Mouse (Mus musculus) lung, embryonic 15.5 days (tissue): Measurements from ENCODE around the gene Fosb. TPM values are rescaled to one million over a fixed set of nuclear protein-coding genes. Genes with fewer than 3 reads are reported as not detected.
"Not testable (repeated sequence)": the region's sequence is repeated elsewhere in the genome, so short reads cannot be mapped to it uniquely, and the experiment has no call there.

Experiments used
- ATAC-seq: fragments of 200-750 bp; cut with Nextera tagmentation; 2 replicates; pipeline ENCODE4 v1.8.0; 2017; ENCODE audit warnings: moderate number of reproducible peaks, borderline replicate concordance; ENCODE audit not compliant: low FRiP score, low TSS enrichment; ENCODE audit errors: extremely low read depth
- H3K27ac ChIP-seq: fragments of 300-500 bp; sonication (generic); 2 replicates; pipeline ENCODE4 v1.5.1; 2015; ENCODE audit warnings: moderate library complexity, mild to moderate bottlenecking, inconsistent platforms
- H3K27me3 ChIP-seq: fragments of 300-500 bp; sonication (generic); 2 replicates; pipeline ENCODE4 v1.6.1; 2015; ENCODE audit warnings: inconsistent platforms
- H3K36me3 ChIP-seq: fragments of 300-500 bp; sonication (generic); 2 replicates; pipeline ENCODE4 v1.6.1; 2015; ENCODE audit warnings: inconsistent platforms
- H3K4me1 ChIP-seq: fragments of 300-500 bp; sonication (generic); 2 replicates; pipeline ENCODE4 v1.6.1; 2015; ENCODE audit warnings: inconsistent platforms
- H3K4me2 ChIP-seq: fragments of 300-500 bp; sonication (generic); 2 replicates; pipeline ENCODE4 v1.6.1; 2015; ENCODE audit warnings: inconsistent platforms, mild to moderate bottlenecking, moderate library complexity
- H3K4me3 ChIP-seq: fragments of 300-500 bp; sonication (generic); 2 replicates; pipeline ENCODE4 v1.5.1; 2015; ENCODE audit warnings: mild to moderate bottlenecking, inconsistent platforms
- H3K9ac ChIP-seq: fragments of 300-500 bp; sonication (generic); 2 replicates; pipeline ENCODE4 v1.6.1; 2015; ENCODE audit warnings: inconsistent platforms
- H3K9me3 ChIP-seq: fragments of 300-500 bp; sonication (generic); 2 replicates; pipeline ENCODE4 v1.6.1; 2016; ENCODE audit warnings: inconsistent platforms
- WGBS: fragments of 180-500 bp; shearing (Covaris S2); methylation state at CpG from one replicate; pipeline ENCODE4 v1.1.7; 2015; 5-methylcytosine and 5-hydroxymethylcytosine counted together
- polyA plus RNA-seq: library from polyadenylated mRNA; unstranded; fragments of >200 nt; fragmentation: Nextera tagmentation; extraction: Ambion mirVana; gene quantifications from 2 replicates; pipeline ENCODE4 v1.2.1, GENCODE M21; 2015

The Fosb gene
- polyA plus RNA-seq, 1 experiment from 2014 or later, result 0.26 TPM

DNA sequence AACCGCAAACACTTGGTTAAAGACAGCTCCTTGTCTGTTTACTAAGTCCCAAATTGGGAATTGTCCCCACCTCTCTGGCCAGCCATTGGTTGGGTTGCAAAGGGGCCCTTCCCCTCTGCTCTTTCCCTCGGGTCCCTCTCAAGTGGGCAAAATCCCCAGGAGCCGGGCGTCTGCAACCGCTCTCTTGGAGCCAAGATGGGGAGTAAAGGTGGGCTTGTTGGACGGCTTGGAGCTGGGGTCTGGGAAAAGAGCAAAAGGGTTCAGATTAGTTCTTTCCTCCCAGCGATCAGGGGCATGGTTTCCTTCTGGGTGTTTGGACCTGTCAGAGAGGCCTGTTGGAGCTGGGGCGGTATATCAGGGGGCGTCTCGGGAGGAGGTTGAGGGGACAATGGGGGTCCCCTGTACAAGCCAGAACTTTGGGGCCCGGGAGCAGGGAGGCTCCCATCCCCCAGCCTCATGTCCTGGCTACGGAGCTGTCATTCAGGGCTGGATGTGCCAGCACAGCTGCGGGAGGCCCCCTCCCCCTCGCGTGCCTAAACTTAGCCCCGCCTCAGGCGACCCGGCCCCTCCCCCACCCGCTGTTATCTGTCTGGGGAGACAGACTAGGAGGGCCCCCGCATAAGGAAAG is 18.8 kb downstream of the Fosb start:
- no peaks in the 10 kb centered on the region for H3K36me3 ChIP-seq
- ATAC-seq, result peak; percentile 52
- 0 out of 2 replicates have a peak overlapping the region, but pooled peaks have one; percentile 8 for H3K9ac ChIP-seq
- H3K27ac ChIP-seq, result 0 out of 2 replicates have a peak overlapping the region, but pooled peaks have one; percentile 5
- H3K4me3 ChIP-seq, result peak overlapping the region; percentile 41
- peak overlapping the region; percentile 57 for H3K4me2 ChIP-seq
- H3K9me3 ChIP-seq, result no peaks in the 10 kb centered on the region
- no peaks in the 10 kb centered on the region for H3K27me3 ChIP-seq
- H3K4me1 ChIP-seq, result peaks cover 19% of the 10 kb centered on the region
- under 1% methylated on average over 20 of the region's 20 CpGs for WGBS

- Histone ChIP-seq H3K36me3 (no peaks in the 10 kb centered on the region), H3K27ac (no peak overlapping the region), H3K4me2 (no peak overlapping the region), H3K4me1 (peaks cover 14% of the 10 kb centered on the region), H3K4me3 (no peak overlapping the region), H3K27me3 (peaks cover 48% of the 10 kb centered on the region), H3K9me3 (no peaks in the 10 kb centered on the region), H3K9ac (no peak overlapping the region)
- no peak for ATAC-seq
- 21% methylated on average over 4 of the region's 4 CpGs for WGBS
Measured at GRCm38 (mm10) chr7:19284763-19285162, 25.1 kb downstream of the Fosb start.

- no peaks in the 10 kb centered on the region for H3K36me3 ChIP-seq
- 28% methylated on average over 14 of the region's 14 CpGs for WGBS
- H3K4me2 ChIP-seq, result peak overlapping the region; percentile 97
- no peak for ATAC-seq
- 0 out of 2 replicates have a peak overlapping the region, but pooled peaks have one; percentile 48 for H3K4me3 ChIP-seq
- H3K27ac ChIP-seq, result no peak overlapping the region
- peaks cover 61% of the 10 kb centered on the region for H3K27me3 ChIP-seq
- H3K9ac ChIP-seq, result no peak overlapping the region
- H3K9me3 ChIP-seq, result no peaks in the 10 kb centered on the region
- H3K4me1 ChIP-seq, result peaks cover 20% of the 10 kb centered on the region
Measured at GRCm38 (mm10) chr7:19283406-19283804, 26.4 kb downstream of the Fosb start.

- no peak overlapping the region for H3K27ac ChIP-seq
- peak overlapping the region; percentile 29 for H3K9ac ChIP-seq
- peaks cover 66% of the 10 kb centered on the region for H3K27me3 ChIP-seq
- H3K4me1 ChIP-seq, result peaks cover 20% of the 10 kb centered on the region
- H3K4me3 ChIP-seq, result peak overlapping the region; percentile 48
- WGBS, result 2% methylated on average over 32 of the region's 35 CpGs
- H3K9me3 ChIP-seq, result no peaks in the 10 kb centered on the region
- ATAC-seq, result peak; percentile 71
- no peaks in the 10 kb centered on the region for H3K36me3 ChIP-seq
- H3K4me2 ChIP-seq, result peak overlapping the region; percentile 97
Measured at GRCm38 (mm10) chr7:19282791-19283405, 27.0 kb downstream of the Fosb start.

GRCm38 (mm10) chr7:19282385-19282784 is 27.5 kb downstream of the Fosb start, which contains the start of gene Rtn2:
Gene Rtn2, plus strand, starts transcription at chr7:19282624.
- peaks cover 20% of the 10 kb centered on the region for H3K4me1 ChIP-seq
- H3K9me3 ChIP-seq, result no peaks in the 10 kb centered on the region
- under 1% methylated on average over 37 of the region's 37 CpGs for WGBS
- peak; percentile 77 for ATAC-seq
- H3K36me3 ChIP-seq, result no peaks in the 10 kb centered on the region
- H3K4me2 ChIP-seq, result peak within 1 kb of the TSS; percentile 97
- H3K27ac ChIP-seq, result no peak within 1 kb of the TSS
- peak within 1 kb of the TSS; percentile 29 for H3K9ac ChIP-seq
- peaks cover 72% of the 10 kb centered on the region for H3K27me3 ChIP-seq
- H3K4me3 ChIP-seq, result peak within 1 kb of the TSS; percentile 48

- Histone ChIP-seq H3K4me3 (peak overlapping the region; percentile 48), H3K4me1 (peaks cover 20% of the 10 kb centered on the region), H3K4me2 (peak overlapping the region; percentile 97), H3K27me3 (peaks cover 75% of the 10 kb centered on the region)
- H3K9ac ChIP-seq, H3K27ac ChIP-seq, H3K9me3 ChIP-seq, H3K36me3 ChIP-seq, ATAC-seq: not testable (repeated sequence)
- 26% methylated on average over 6 of the region's 6 CpGs for WGBS
Measured at GRCm38 (mm10) chr7:19281680-19282304, 28.1 kb downstream of the Fosb start.

DNA sequence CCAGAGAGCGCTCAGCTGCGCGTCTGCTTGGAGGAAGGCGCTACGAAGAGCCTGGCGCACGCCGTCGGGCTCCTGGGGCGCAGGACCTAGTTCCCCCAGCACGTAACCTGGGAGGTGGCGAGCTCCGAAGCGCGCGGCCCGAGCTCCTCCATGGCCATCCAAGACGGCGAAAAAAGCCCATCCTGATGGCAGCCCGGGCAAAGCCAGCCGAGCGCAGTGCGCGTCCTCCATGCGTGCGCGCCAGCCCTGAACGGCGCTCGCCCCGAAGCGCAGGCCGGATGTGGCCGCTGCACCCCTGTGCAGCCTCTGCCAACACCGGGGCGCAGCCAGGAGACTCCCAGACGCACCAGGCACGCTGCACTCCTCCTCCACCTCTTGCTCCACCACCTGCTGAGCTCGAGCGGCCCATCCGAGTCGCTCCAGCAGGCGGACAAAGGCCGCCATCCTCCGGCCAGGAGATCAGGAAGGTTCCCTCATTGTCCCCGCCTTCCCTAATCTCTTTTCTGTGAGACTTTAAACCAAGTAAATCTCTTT is 30.2 kb downstream of the Fosb start, which contains the start of gene Ppm1n:
Ppm1n (minus strand) TSS at position 484 of the 534 bp plus-strand sequence.
- Histone ChIP-seq H3K4me3 (peak within 1 kb of the TSS; percentile 21), H3K9me3 (no peaks in the 10 kb centered on the region), H3K36me3 (no peaks in the 10 kb centered on the region), H3K9ac (no peak within 1 kb of the TSS), H3K27me3 (peaks cover 73% of the 10 kb centered on the region), H3K4me2 (peak within 1 kb of the TSS; percentile 45), H3K27ac (no peak within 1 kb of the TSS), H3K4me1 (peaks cover 20% of the 10 kb centered on the region)
- ATAC-seq, result no peak
- 1% methylated on average over 46 of the region's 46 CpGs for WGBS

GRCm38 (mm10) chr7:19279052-19279451 is 30.8 kb downstream of the Fosb start:
- peaks cover 20% of the 10 kb centered on the region for H3K4me1 ChIP-seq
- H3K27ac ChIP-seq, result no peak overlapping the region
- ATAC-seq, result no peak
- H3K27me3 ChIP-seq, result peaks cover 67% of the 10 kb centered on the region
- no peaks in the 10 kb centered on the region for H3K36me3 ChIP-seq
- WGBS, result 3% methylated on average over 34 of the region's 34 CpGs
- no peaks in the 10 kb centered on the region for H3K9me3 ChIP-seq
- peak overlapping the region; percentile 45 for H3K4me2 ChIP-seq
- peak overlapping the region; percentile 21; the same call in 1 of the 2 replicates for H3K4me3 ChIP-seq
- no peak overlapping the region for H3K9ac ChIP-seq

GRCm38 (mm10) chr7:19276253-19276652 is 33.6 kb downstream of the Fosb start:
- peaks cover 42% of the 10 kb centered on the region for H3K27me3 ChIP-seq
- no peak for ATAC-seq
- peaks cover 7% of the 10 kb centered on the region for H3K4me1 ChIP-seq
- WGBS, result 44% methylated on average over 4 of the region's 4 CpGs
- no peaks in the 10 kb centered on the region for H3K9me3 ChIP-seq
- H3K4me2 ChIP-seq, result no peak overlapping the region
- no peaks in the 10 kb centered on the region for H3K36me3 ChIP-seq
- no peak overlapping the region for H3K4me3 ChIP-seq
- H3K27ac ChIP-seq, result no peak overlapping the region
- no peak overlapping the region for H3K9ac ChIP-seq

DNA sequence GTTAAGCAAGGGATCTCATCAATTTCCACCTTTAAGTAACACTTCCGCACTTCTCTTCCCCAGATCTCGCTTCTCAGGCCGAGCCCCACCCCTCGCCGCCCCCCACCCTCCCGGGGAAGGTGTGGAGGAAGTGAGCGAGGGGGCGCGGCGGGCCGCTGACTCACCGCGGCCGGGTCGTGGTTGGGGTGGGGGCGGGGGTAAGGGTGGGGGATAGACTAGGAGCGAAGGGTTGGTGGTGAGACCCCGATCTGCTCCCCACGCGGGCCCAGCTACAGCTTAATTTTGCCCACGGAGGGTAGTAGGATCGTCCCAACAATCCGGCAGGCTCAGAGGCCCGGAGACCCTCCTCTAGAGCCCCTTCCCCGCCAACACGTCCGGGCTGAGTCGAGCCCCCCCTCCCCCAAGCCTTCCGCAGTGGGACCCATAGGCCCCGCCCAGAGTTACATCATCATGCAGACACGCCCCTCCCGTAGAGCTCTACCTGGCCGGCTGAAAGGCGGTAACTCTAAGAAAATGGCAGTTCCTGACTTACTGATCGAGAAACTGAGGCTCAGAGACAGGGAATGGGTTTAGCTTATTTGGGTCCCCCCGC is 37.6 kb downstream of the Fosb start:
- WGBS, result 1% methylated on average over 34 of the region's 36 CpGs
- Histone ChIP-seq H3K36me3 (no peaks in the 10 kb centered on the region), H3K27me3 (peaks cover 2% of the 10 kb centered on the region; the same call in 1 of the 2 replicates), H3K9ac (peak overlapping the region; percentile 86), H3K9me3 (no peaks in the 10 kb centered on the region), H3K4me3 (peak overlapping the region; percentile 75), H3K27ac (peak overlapping the region; percentile 97), H3K4me2 (peak overlapping the region; percentile 95), H3K4me1 (peaks cover 23% of the 10 kb centered on the region)
- peak; percentile 58 for ATAC-seq
